21 mouse cellular contexts compared by ENCODE assay signal in the genomic region with DNA sequence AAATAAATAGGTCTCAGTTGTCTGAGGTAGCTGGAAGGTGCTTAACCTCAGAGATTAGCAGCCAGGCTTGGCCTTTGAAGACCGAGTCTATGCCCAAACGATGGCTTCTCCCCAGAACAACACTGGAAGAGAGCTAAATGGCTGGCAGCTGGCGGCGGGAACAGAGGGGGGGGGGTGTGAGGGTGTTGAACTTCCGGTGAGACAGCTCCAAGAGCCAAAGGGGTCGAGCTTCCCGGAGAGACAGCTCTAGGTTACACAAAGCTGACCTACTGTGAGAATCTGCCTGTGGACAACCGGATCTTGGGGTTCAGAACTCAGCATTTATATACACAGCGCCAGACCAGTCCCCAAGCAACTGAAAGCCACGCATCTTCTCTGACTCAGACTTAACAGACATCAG. TPM values are rescaled to one million over a fixed set of nuclear protein-coding genes. Genes with fewer than 3 reads are reported as not detected.
A peak's percentile ranks its signal among the peaks of the same experiment; 100 is the strongest.
DNase-seq lines count a peak whose midpoint lies in the region; ATAC-seq lines count a peak whose summit lies in the region.
"Had no signal": no experiment of that assay in that cellular context is flagged by ENCODE, and none has a peak within 500 bp of the region (broad histone marks: within the 10 kb centered on the region; RNA-seq: fewer than 3 reads in every experiment).

No protein-coding gene starts in this region.

- peaks cover 3% of the 10 kb centered on the region; the same call in 1 of the 2 replicates for H3K9me3 ChIP-seq in heart, embryonic 12.5 days (replicated peaks)
- H3K9me3 ChIP-seq in lung, embryonic 16.5 days (ENCODE audit: control insufficient read depth, low read length), result no peaks in the 10 kb centered on the region
- no peaks in the 10 kb centered on the region for H3K9me3 ChIP-seq in embryonic facial prominence, embryonic 10.5 days
- H3K9me3 ChIP-seq: forebrain, embryonic 13.5 days had no signal

- H3K4me1 ChIP-seq in heart, embryonic 12.5 days (replicated peaks), result peaks cover 12% of the 10 kb centered on the region
- H3K4me1 ChIP-seq in lung, embryonic 16.5 days (replicated peaks; ENCODE audit: control insufficient read depth, insufficient read depth, low read length), result 0 out of 2 replicates have a peak, but pooled peaks cover 2% of the 10 kb centered on the region
- peaks cover 18% of the 10 kb centered on the region for H3K4me1 ChIP-seq in embryonic facial prominence, embryonic 10.5 days
- H3K4me1 ChIP-seq: forebrain, embryonic 13.5 days had no signal

- no peak for DNase-seq in heart, adult 9 months (ENCODE audit: low spot score in 2 of 2)
- no peak for DNase-seq in lung, adult 18-20 months
- peak; percentile 76 for DNase-seq in ES-CJ7 (ENCODE audit: low read depth, low spot score)
- DNase-seq in embryonic facial prominence, embryonic 10.5 days (ENCODE audit: low spot score), result peak; percentile 44
- no peak for DNase-seq in thymus, adult 18-20 months
- DNase-seq: adrenal gland, postnatal 14 days; cerebellum, adult 18-20 months; cerebellum, adult 9-11 months; cerebellum, postnatal 36 days; gastrocnemius, adult 2 months; gastrocnemius, postnatal 25 days; heart, postnatal 10 days; heart, postnatal 4 days had no signal

- ATAC-seq in heart, embryonic 12.5 days (ENCODE audit: insufficient number of reproducible peaks, low FRiP score), result no peak
- ATAC-seq in lung, embryonic 16.5 days (ENCODE audit: low read depth), result peak; percentile 57
- ATAC-seq: activated CD4-positive, CD25-positive, alpha-beta regulatory T cell, adult 4 months; forebrain, embryonic 13.5 days; hindbrain, embryonic 16.5 days had no signal

- H3K27me3 ChIP-seq in heart, embryonic 12.5 days (replicated peaks), result no peaks in the 10 kb centered on the region
- H3K27me3 ChIP-seq in lung, embryonic 16.5 days (ENCODE audit: control insufficient read depth, insufficient read depth, low read depth, low read length), result no peaks in the 10 kb centered on the region
- H3K27me3 ChIP-seq in embryonic facial prominence, embryonic 10.5 days (replicated peaks; ENCODE audit: low read depth, poor library complexity, severe bottlenecking), result no peaks in the 10 kb centered on the region
- H3K27me3 ChIP-seq: forebrain, embryonic 13.5 days; hindbrain, embryonic 12.5 days had no signal

- H3K36me3 ChIP-seq in heart, embryonic 12.5 days, result no peaks in the 10 kb centered on the region
- no peaks in the 10 kb centered on the region for H3K36me3 ChIP-seq in lung, embryonic 16.5 days (ENCODE audit: control insufficient read depth, insufficient read depth, low read length)
- H3K36me3 ChIP-seq in embryonic facial prominence, embryonic 10.5 days (replicated peaks), result no peaks in the 10 kb centered on the region
- H3K36me3 ChIP-seq: G1E; hindbrain, embryonic 12.5 days had no signal

- peak overlapping the region; percentile 26; the same call in 1 of the 2 replicates for H3K4me2 ChIP-seq in heart, embryonic 12.5 days
- H3K4me2 ChIP-seq in lung, embryonic 16.5 days (ENCODE audit: low read depth, low read length), result no peak overlapping the region
- H3K4me2 ChIP-seq: forebrain, embryonic 13.5 days; hindbrain, embryonic 12.5 days had no signal

- no peak overlapping the region for H3K9ac ChIP-seq in heart, embryonic 12.5 days
- H3K9ac ChIP-seq in lung, embryonic 16.5 days (ENCODE audit: low read length), result no peak overlapping the region
- H3K9ac ChIP-seq: forebrain, embryonic 13.5 days; hindbrain, embryonic 12.5 days had no signal

- H3K27ac ChIP-seq in heart, embryonic 12.5 days (ENCODE audit: poor library complexity, severe bottlenecking), result no peak overlapping the region
- no peak overlapping the region for H3K27ac ChIP-seq in lung, embryonic 16.5 days (ENCODE audit: low read length)
- H3K27ac ChIP-seq in embryonic facial prominence, embryonic 10.5 days (replicated peaks), result no peak overlapping the region
- H3K27ac ChIP-seq: forebrain, embryonic 13.5 days; gastrocnemius, adult 2 months; hindbrain, embryonic 12.5 days had no signal

- H3K4me3 ChIP-seq in heart, embryonic 12.5 days, result no peak overlapping the region
- H3K4me3 ChIP-seq in lung, embryonic 16.5 days (ENCODE audit: low read length), result no peak overlapping the region
- H3K4me3 ChIP-seq in embryonic facial prominence, embryonic 10.5 days, result no peak overlapping the region
- H3K4me3 ChIP-seq: forebrain, embryonic 13.5 days; gastrocnemius, adult 2 months; hindbrain, embryonic 12.5 days had no signal

- 44% methylated on average over 10 of the region's 10 CpGs for WGBS in heart, embryonic 12.5 days
- 20% methylated on average over 10 of the region's 10 CpGs for WGBS in lung, embryonic 16.5 days
- WGBS in embryonic facial prominence, embryonic 10.5 days, result 36% methylated on average over 10 of the region's 10 CpGs

RNA-seq across cellular contexts. Expression of a gene that starts 11.7 kb away (rescaled TPM):
- polyA plus RNA-seq in heart, embryonic 12.5 days (2016; fragmentation: Nextera tagmentation; extraction: Ambion mirVana), result 0.12 and 0.45 TPM in 2 replicates
- 14.2 and 15.4 TPM in 2 replicates for polyA plus RNA-seq in lung, embryonic 16.5 days (2015; fragmentation: Nextera tagmentation; extraction: Ambion mirVana)
- polyA plus RNA-seq in embryonic facial prominence, embryonic 10.5 days (2016; fragmentation: Nextera tagmentation; extraction: Ambion mirVana), result 2.2 and 2.7 TPM in 2 replicates
- polyA plus RNA-seq: activated CD4-positive, CD25-positive, alpha-beta regulatory T cell, adult 4 months; C2C12; G1E had no signal

RNA-seq across cellular contexts. Expression of a gene that starts 22.0 kb away (rescaled TPM):
- polyA plus RNA-seq in heart, embryonic 12.5 days (2016; fragmentation: Nextera tagmentation; extraction: Ambion mirVana), result 4.4 and 4.8 TPM in 2 replicates
- 10.1 and 10.9 TPM in 2 replicates for polyA plus RNA-seq in lung, embryonic 16.5 days (2015; fragmentation: Nextera tagmentation; extraction: Ambion mirVana)
- 10.5 and 11.0 TPM in 2 replicates for polyA plus RNA-seq in embryonic facial prominence, embryonic 10.5 days (2016; fragmentation: Nextera tagmentation; extraction: Ambion mirVana)

RNA-seq across cellular contexts. Expression of a gene that starts 35.1 kb away (rescaled TPM):
- polyA plus RNA-seq in heart, embryonic 12.5 days (2016; fragmentation: Nextera tagmentation; extraction: Ambion mirVana), result 5.4 and 7.1 TPM in 2 replicates
- 17.5 and 19.6 TPM in 2 replicates for polyA plus RNA-seq in lung, embryonic 16.5 days (2015; fragmentation: Nextera tagmentation; extraction: Ambion mirVana)
- polyA plus RNA-seq in embryonic facial prominence, embryonic 10.5 days (2016; fragmentation: Nextera tagmentation; extraction: Ambion mirVana), result 20.1 and 20.2 TPM in 2 replicates

RNA-seq across cellular contexts. Expression of a gene that starts 41.9 kb away (rescaled TPM):
- polyA plus RNA-seq in heart, embryonic 12.5 days (2016; fragmentation: Nextera tagmentation; extraction: Ambion mirVana), result 176 and 184 TPM in 2 replicates
- 195 and 218 TPM in 2 replicates for polyA plus RNA-seq in lung, embryonic 16.5 days (2015; fragmentation: Nextera tagmentation; extraction: Ambion mirVana)
- polyA plus RNA-seq in embryonic facial prominence, embryonic 10.5 days (2016; fragmentation: Nextera tagmentation; extraction: Ambion mirVana), result 186 and 194 TPM in 2 replicates

RNA-seq across cellular contexts. Expression of a gene that starts 44.5 kb away (rescaled TPM):
- 144 and 149 TPM in 2 replicates for polyA plus RNA-seq in heart, embryonic 12.5 days (2016; fragmentation: Nextera tagmentation; extraction: Ambion mirVana)
- 193 and 203 TPM in 2 replicates for polyA plus RNA-seq in lung, embryonic 16.5 days (2015; fragmentation: Nextera tagmentation; extraction: Ambion mirVana)
- polyA plus RNA-seq in embryonic facial prominence, embryonic 10.5 days (2016; fragmentation: Nextera tagmentation; extraction: Ambion mirVana), result 225 and 237 TPM in 2 replicates

Comparison
In these comparisons a context has a peak if more than half of its experiments do, and no peak if none do; other contexts are left out.
1. DNase-seq: peak in ES-CJ7 (single experiment) and embryonic facial prominence, embryonic 10.5 days (single experiment); none in heart, adult 9 months (0 of 2), lung, adult 18-20 months (0 of 2) and thymus, adult 18-20 months (0 of 2).